Mouse (Mus musculus): ENCODE measurements at regions not wholly inside any gene's neighbourhood (a gene's known extent, or its start where the extent isn't known, plus 50 kb on each side); places are given as distances from the start of the nearest gene placed in this dataset.
"Not testable (repeated sequence)": the region's sequence is repeated elsewhere in the genome, so short reads cannot be mapped to it uniquely, and the experiment has no call there.

- no peak for DNase-seq (ENCODE audit: extremely low spot score)
These were observed 421.6 kb upstream of the Zfp507 start for GRCm38 (mm10) chr7:36224416-36224815.

GRCm38 (mm10) chr7:36218386-36218785, 415.6 kb upstream of the Zfp507 start:
- no peak for DNase-seq (ENCODE audit: extremely low spot score)

- no peak for DNase-seq (ENCODE audit: extremely low spot score)
These were observed 407.2 kb upstream of the Zfp507 start for GRCm38 (mm10) chr7:36210034-36210433.

- DNase-seq (ENCODE audit: extremely low spot score), result no peak
These were observed 404.9 kb upstream of the Zfp507 start for GRCm38 (mm10) chr7:36207525-36208260.

- no peak for DNase-seq (ENCODE audit: extremely low spot score)
These were observed 395.4 kb upstream of the Zfp507 start for GRCm38 (mm10) chr7:36198091-36198700.

- DNase-seq (ENCODE audit: extremely low spot score), result no peak
These were observed 393.4 kb upstream of the Zfp507 start for GRCm38 (mm10) chr7:36196154-36196720.

GRCm38 (mm10) chr7:36192645-36193044, 389.8 kb upstream of the Zfp507 start:
- peak; percentile 4 for DNase-seq (ENCODE audit: extremely low spot score)

- no peak for DNase-seq (ENCODE audit: extremely low spot score)
These were observed 375.1 kb upstream of the Zfp507 start for GRCm38 (mm10) chr7:36177947-36178346.

- DNase-seq (ENCODE audit: extremely low spot score), result no peak
These were observed 372.5 kb upstream of the Zfp507 start for GRCm38 (mm10) chr7:36175296-36175695.

GRCm38 (mm10) chr7:36172511-36172910, 369.7 kb upstream of the Zfp507 start:
- DNase-seq (ENCODE audit: extremely low spot score), result not testable (repeated sequence)

GRCm38 (mm10) chr7:36157270-36157945, 354.6 kb upstream of the Zfp507 start:
- DNase-seq (ENCODE audit: extremely low spot score), result no peak

- no peak for DNase-seq (ENCODE audit: extremely low spot score)
These were observed 353.8 kb upstream of the Zfp507 start for GRCm38 (mm10) chr7:36156595-36156994.

- no peak for DNase-seq (ENCODE audit: extremely low spot score)
These were observed 352.8 kb upstream of the Zfp507 start for GRCm38 (mm10) chr7:36155576-36155975.

- no peak for DNase-seq (ENCODE audit: extremely low spot score)
These were observed 352.4 kb upstream of the Zfp507 start for GRCm38 (mm10) chr7:36155159-36155558.

GRCm38 (mm10) chr7:36150871-36151560, 348.2 kb upstream of the Zfp507 start:
- peak; percentile 39 for DNase-seq (ENCODE audit: extremely low spot score)

- DNase-seq (ENCODE audit: extremely low spot score), result no peak
These were observed 333.8 kb upstream of the Zfp507 start for GRCm38 (mm10) chr7:36136571-36136970.

- DNase-seq (ENCODE audit: extremely low spot score), result peak; percentile 5
These were observed 331.8 kb upstream of the Zfp507 start for GRCm38 (mm10) chr7:36134557-36134956.

- DNase-seq (ENCODE audit: extremely low spot score), result peak; percentile 47
These were observed 330.9 kb upstream of the Zfp507 start for GRCm38 (mm10) chr7:36133658-36134143.

- no peak for DNase-seq (ENCODE audit: extremely low spot score)
These were observed 330.2 kb upstream of the Zfp507 start for GRCm38 (mm10) chr7:36133026-36133425.

GRCm38 (mm10) chr7:36132569-36132968, 329.8 kb upstream of the Zfp507 start:
- no peak for DNase-seq (ENCODE audit: extremely low spot score)

- no peak for DNase-seq (ENCODE audit: extremely low spot score)
These were observed 294.3 kb upstream of the Zfp507 start for GRCm38 (mm10) chr7:36097054-36097453.

Data from embryo, embryonic 9.5 days (tissue).